Mouse (Mus musculus): ENCODE data around the gene Zswim7.

GRCm38 (mm10) chr11:62294121-62294520, 12.9 kb upstream of the Zswim7 start:
- TF ChIP-seq CTCF (IDR thresholded peaks at IDR 0.05; ENCODE audit: low read depth, low read length): no peak
- TF ChIP-seq TAL1 (conservative IDR thresholded peaks at IDR 0.05; ENCODE audit: low read depth, low read length): no peak
- no peak for TF ChIP-seq GATA1 (IDR thresholded peaks at IDR 0.05; ENCODE audit: borderline replicate concordance, low read length)
- TF ChIP-seq GATA2 (IDR thresholded peaks at IDR 0.05; ENCODE audit: borderline replicate concordance, low read depth, low read length): no peak

All from G1E (cell line).